Mouse (Mus musculus) hindbrain, embryonic 15.5 days (tissue): ENCODE measurements at regions not wholly inside any gene's neighbourhood (a gene's known extent, or its start where the extent isn't known, plus 50 kb on each side); places are given as distances from the start of the nearest gene placed in this dataset.

Source experiments
- ATAC-seq: fragments of 200-750 bp; cut with Nextera tagmentation; 2 replicates; pipeline ENCODE4 v1.8.0; 2017; ENCODE audit warnings: low read depth, moderate number of reproducible peaks, moderate TSS enrichment; ENCODE audit not compliant: low FRiP score
- H3K27ac ChIP-seq: fragments of 300-500 bp; sonication (generic); replicated peaks from 2 replicates; pipeline ENCODE4 v1.5.1; 2015; ENCODE audit warnings: mild to moderate bottlenecking, inconsistent platforms
- H3K27me3 ChIP-seq: fragments of 300-500 bp; sonication (generic); 2 replicates; pipeline ENCODE4 v1.6.1; 2015; ENCODE audit warnings: control low read depth, inconsistent platforms
- H3K36me3 ChIP-seq: fragments of 300-500 bp; sonication (generic); 2 replicates; pipeline ENCODE4 v1.6.1; 2015; ENCODE audit warnings: control low read depth, inconsistent platforms
- H3K4me1 ChIP-seq: fragments of 300-500 bp; sonication (generic); replicated peaks from 2 replicates; pipeline ENCODE4 v1.6.1; 2015; ENCODE audit warnings: control low read depth, inconsistent platforms
- H3K4me2 ChIP-seq: fragments of 300-500 bp; sonication (generic); 2 replicates; pipeline ENCODE4 v1.6.1; 2015; ENCODE audit warnings: moderate library complexity, mild to moderate bottlenecking, inconsistent platforms
- H3K4me3 ChIP-seq: fragments of 300-500 bp; sonication (generic); 2 replicates; pipeline ENCODE4 v1.5.1; 2015; ENCODE audit warnings: mild to moderate bottlenecking, inconsistent platforms
- H3K9ac ChIP-seq: fragments of 300-500 bp; sonication (generic); 2 replicates; pipeline ENCODE4 v1.6.1; 2015; ENCODE audit warnings: inconsistent platforms
- H3K9me3 ChIP-seq: fragments of 300-500 bp; sonication (generic); 2 replicates; pipeline ENCODE4 v1.6.1; 2016; ENCODE audit warnings: control low read depth, inconsistent platforms
- WGBS: fragments of 180-500 bp; shearing (Covaris S2); methylation state at CpG from one replicate; pipeline ENCODE4 v1.1.7; 2015; 5-methylcytosine and 5-hydroxymethylcytosine counted together

DNA sequence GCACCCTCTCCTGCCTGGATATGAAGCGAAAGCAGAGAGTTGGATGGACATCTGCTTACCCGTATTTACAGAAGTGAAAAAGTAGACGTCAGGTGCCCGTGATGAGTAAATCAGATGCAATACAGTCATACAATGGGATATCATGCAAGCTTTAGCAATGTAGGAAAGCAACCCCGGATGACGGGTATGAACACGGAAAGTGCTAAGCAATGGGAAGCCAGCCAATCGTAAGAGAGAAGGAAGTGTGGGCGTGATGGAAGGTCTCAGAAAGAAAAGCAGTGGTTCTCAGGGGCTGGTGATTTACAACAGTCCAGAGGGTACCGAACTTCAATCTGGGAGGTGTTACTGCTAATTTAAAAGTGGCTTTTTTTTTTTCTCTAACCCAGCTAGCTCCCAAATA lies 89.9 kb upstream of the Arid2 start:
- no peaks in the 10 kb centered on the region for H3K9me3 ChIP-seq
- H3K4me3 ChIP-seq, result no peak overlapping the region
- no peak overlapping the region for H3K9ac ChIP-seq
- no peaks in the 10 kb centered on the region for H3K36me3 ChIP-seq
- no peak overlapping the region for H3K4me2 ChIP-seq
- no peaks in the 10 kb centered on the region for H3K4me1 ChIP-seq
- H3K27ac ChIP-seq, result no peak overlapping the region
- no peak for ATAC-seq
- no peaks in the 10 kb centered on the region for H3K27me3 ChIP-seq
- WGBS, result 81% methylated on average over 10 of the region's 10 CpGs

DNA sequence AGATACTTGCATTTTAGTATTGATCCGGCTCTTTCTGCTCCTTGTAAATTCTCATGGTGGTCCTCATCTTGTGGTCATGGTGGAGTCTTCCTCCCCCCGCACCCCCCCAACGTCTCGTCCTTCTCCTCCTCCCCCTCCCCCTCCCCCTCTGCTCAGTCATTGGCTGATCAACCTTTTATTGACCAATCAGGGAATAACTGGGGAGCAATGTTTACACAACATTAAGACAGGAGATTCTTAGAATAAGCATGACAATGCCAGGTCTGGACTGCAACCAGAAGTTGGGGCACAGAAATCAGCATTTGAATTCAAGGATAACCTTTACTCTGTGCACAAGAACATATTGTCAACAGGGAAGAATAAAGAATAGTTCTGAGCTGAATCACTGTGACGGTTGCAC lies 89.4 kb upstream of the Arid2 start:
- Histone ChIP-seq H3K27ac (no peak overlapping the region), H3K4me3 (no peak overlapping the region), H3K27me3 (no peaks in the 10 kb centered on the region), H3K36me3 (no peaks in the 10 kb centered on the region), H3K4me1 (no peaks in the 10 kb centered on the region), H3K9me3 (no peaks in the 10 kb centered on the region), H3K9ac (no peak overlapping the region), H3K4me2 (no peak overlapping the region)
- ATAC-seq, result no peak
- WGBS, result 47% methylated on average over 5 of the region's 5 CpGs

DNA sequence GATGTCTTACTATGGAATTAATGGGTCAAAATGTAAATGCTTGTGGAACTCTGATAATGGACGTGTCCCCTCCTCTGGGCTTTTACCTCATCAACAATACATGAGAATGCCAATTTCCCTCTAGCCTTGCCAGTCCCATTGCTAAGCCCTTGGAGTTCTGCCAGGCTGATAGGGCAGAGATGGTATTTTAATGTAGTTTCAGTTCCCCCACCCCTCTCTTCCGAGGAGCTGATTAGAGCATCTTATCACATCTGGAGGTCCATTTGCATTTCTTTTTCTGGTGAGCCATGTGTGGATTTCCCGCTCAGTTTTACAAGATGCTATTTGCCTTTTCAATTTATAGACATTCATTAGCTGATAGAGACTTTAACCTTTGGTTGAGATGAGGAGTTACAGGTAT lies 86.0 kb upstream of the Arid2 start:
- Histone ChIP-seq H3K9ac (no peak overlapping the region), H3K9me3 (0 out of 2 replicates have a peak, but pooled peaks cover 5% of the 10 kb centered on the region), H3K36me3 (no peaks in the 10 kb centered on the region), H3K27ac (no peak overlapping the region), H3K27me3 (no peaks in the 10 kb centered on the region), H3K4me3 (no peak overlapping the region), H3K4me2 (no peak overlapping the region), H3K4me1 (no peaks in the 10 kb centered on the region)
- no peak for ATAC-seq
- WGBS, result 39% methylated on average over 3 of the region's 3 CpGs

DNA sequence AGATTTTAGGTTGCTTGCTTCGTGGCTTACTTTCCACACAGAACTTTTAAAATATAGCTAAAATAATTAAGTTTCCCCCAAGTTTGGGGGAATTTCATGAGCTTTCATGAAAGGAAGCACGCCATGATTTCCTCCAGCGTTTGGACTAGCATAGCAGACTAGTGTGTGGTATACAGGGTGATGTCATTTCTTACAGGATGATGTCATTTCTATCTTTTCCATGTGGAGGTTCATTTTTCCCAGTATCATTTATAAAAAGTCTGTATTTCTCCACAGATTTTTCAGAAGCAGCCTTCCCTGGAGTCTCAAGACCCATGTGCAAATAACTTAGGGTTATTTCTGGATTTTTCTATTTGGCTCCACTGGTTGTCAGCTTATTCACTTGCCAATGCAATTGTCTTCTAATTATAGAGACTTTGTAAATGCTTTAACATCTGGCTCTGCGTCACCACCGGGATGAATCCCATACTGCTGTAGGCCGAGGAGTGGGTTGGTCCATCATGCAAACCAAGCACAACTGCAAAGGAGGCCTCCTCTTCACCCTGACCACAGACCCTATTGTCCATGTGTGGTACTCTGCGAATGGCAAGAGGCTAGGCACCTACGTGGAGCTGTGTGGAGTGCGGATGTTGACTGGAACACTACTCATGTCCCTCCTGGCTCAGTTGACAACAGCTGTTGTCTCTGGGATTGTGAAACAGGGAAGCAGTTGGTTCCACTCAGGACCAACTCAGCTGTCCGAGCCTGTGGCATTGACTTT lies 85.4 kb upstream of the Arid2 start:
- Histone ChIP-seq H3K4me1 (no peaks in the 10 kb centered on the region), H3K9me3 (0 out of 2 replicates have a peak, but pooled peaks cover 5% of the 10 kb centered on the region), H3K9ac (no peak overlapping the region), H3K27ac (no peak overlapping the region), H3K27me3 (no peaks in the 10 kb centered on the region), H3K4me3 (no peak overlapping the region), H3K36me3 (no peaks in the 10 kb centered on the region), H3K4me2 (no peak overlapping the region)
- WGBS, result 91% methylated on average over 10 of the region's 10 CpGs
- no peak for ATAC-seq

DNA sequence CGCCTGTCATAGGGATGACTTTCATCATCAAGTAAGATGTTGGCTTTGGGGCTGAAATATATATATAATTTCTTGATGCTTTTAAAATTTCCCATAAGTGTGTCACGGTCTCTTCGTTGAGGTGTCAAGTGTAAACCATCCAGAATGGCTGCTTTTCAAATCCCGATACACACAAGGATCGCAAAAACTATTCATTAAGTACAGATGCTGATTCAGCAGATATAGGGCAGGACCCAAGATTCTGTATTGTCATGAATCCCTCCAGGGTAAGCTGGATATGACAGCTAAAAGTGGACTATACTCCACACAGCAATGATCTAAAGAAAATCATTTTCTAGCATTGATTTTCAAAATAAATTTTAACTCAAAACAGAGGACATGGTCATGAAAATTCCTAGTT lies 83.1 kb upstream of the Arid2 start:
- 94% methylated on average over 5 of the region's 5 CpGs for WGBS
- ATAC-seq, result no peak

DNA sequence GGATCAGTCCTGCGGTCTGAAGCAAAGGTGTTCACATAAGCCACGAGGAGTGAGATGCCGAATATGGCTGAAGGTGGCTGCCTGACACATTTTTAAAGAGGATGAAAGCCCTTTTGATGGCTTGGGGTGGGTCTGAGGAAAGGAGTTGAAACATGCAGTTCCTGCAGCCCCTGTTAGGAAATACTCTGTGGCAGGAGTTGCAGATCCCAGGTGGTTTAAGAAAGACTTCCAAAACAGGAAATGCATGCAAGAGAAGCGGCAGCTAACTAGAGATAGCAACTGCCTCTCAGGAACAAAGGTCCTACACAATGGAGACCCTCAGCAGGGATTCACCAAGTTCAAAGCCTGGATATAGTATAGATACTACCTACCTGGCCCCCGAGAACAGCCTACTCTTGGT lies 82.7 kb upstream of the Arid2 start:
- H3K27ac ChIP-seq, result no peak overlapping the region
- H3K4me2 ChIP-seq, result no peak overlapping the region
- H3K27me3 ChIP-seq, result no peaks in the 10 kb centered on the region
- no peak for ATAC-seq
- H3K9ac ChIP-seq, result no peak overlapping the region
- WGBS, result 82% methylated on average over 5 of the region's 5 CpGs
- no peak overlapping the region for H3K4me3 ChIP-seq
- H3K36me3 ChIP-seq, result no peaks in the 10 kb centered on the region
- no peaks in the 10 kb centered on the region for H3K4me1 ChIP-seq
- 0 out of 2 replicates have a peak, but pooled peaks cover 5% of the 10 kb centered on the region for H3K9me3 ChIP-seq

More for the DNA sequence above, 83.1 kb upstream of the Arid2 start:
- no peaks in the 10 kb centered on the region for H3K27me3 ChIP-seq
- H3K9me3 ChIP-seq, result 0 out of 2 replicates have a peak, but pooled peaks cover 5% of the 10 kb centered on the region
- H3K4me1 ChIP-seq, result no peaks in the 10 kb centered on the region
- no peak overlapping the region for H3K4me2 ChIP-seq
- no peaks in the 10 kb centered on the region for H3K36me3 ChIP-seq
- H3K27ac ChIP-seq, result no peak overlapping the region
- H3K9ac ChIP-seq, result no peak overlapping the region
- no peak overlapping the region for H3K4me3 ChIP-seq

DNA sequence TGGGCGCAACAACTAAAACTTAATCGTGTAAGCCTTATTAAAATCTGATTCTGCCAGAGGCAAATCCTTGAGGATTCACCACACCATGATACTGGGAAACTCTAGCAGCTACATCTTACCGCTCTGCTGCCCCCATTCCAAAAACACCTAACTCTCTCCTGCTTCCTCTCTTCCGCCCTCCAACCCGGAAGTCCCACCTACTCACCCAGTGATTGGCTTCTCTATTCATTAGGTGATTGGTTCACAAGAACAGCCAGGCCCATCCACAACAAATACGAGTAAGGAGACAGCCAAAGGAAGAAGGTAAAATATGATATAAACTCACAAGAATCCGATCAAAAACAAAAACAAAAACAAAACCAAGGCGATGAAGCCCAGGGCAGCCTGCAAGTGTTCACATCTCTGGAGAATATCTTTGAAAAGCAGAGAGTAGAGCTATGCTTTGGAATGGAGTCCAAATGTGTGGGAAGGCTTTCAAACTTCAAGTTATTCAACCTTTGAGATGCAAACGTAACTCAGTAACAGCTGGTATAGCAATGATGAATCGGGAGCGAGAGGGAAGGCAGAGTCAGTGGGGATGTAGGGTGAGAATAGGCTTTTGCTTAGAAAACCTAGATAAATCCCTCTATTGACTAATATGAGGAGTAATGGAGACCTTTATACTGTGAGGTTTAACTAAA lies 76.5 kb upstream of the Arid2 start:
- Histone ChIP-seq H3K4me2 (no peak overlapping the region), H3K4me3 (no peak overlapping the region), H3K9me3 (no peaks in the 10 kb centered on the region), H3K27me3 (no peaks in the 10 kb centered on the region), H3K9ac (no peak overlapping the region), H3K27ac (no peak overlapping the region), H3K36me3 (no peaks in the 10 kb centered on the region), H3K4me1 (no peaks in the 10 kb centered on the region)
- ATAC-seq, result no peak
- WGBS, result 82% methylated on average over 11 of the region's 11 CpGs

DNA sequence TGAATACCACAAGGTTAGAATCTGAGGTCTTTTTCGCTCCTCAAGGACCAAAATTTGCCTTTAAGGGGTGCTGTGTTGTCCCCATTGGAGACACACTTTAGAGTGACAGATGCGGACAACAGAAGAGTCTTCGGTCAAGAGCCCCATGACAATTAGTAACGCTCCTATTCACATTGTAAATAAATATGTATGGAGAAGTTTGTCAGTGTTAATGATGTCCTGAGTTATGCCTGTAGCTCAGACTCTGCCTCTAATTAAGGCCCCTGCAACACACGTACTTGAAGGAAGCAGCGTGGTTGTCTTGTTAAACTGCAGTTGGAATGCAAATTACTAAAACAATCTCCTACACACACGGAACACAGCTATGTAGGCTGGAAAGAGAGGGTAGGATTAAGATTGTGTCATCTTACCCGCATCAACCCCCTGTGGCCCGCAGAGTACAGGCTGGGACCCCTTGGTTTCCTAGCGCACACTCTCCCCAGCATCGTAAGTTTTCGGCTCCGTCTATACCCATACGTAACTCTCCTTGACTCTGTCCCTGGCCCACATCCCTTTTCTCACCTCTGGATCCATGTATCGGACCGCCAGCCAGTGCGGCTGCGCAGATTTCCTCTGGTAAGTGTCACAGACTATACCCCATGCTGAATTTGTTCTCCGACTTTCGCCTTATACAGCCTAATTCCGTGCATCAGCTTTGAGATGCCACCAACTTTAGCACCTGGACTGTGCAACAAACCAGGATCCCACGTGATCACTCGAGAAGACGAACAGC lies 73.6 kb upstream of the Arid2 start:
- no peaks in the 10 kb centered on the region for H3K4me1 ChIP-seq
- no peak overlapping the region for H3K4me3 ChIP-seq
- no peaks in the 10 kb centered on the region; the same call in 1 of the 2 replicates for H3K9me3 ChIP-seq
- no peak overlapping the region for H3K27ac ChIP-seq
- H3K27me3 ChIP-seq, result no peaks in the 10 kb centered on the region
- H3K9ac ChIP-seq, result no peak overlapping the region
- no peaks in the 10 kb centered on the region for H3K36me3 ChIP-seq
- H3K4me2 ChIP-seq, result no peak overlapping the region
- no peak for ATAC-seq
- 74% methylated on average over 24 of the region's 24 CpGs for WGBS

DNA sequence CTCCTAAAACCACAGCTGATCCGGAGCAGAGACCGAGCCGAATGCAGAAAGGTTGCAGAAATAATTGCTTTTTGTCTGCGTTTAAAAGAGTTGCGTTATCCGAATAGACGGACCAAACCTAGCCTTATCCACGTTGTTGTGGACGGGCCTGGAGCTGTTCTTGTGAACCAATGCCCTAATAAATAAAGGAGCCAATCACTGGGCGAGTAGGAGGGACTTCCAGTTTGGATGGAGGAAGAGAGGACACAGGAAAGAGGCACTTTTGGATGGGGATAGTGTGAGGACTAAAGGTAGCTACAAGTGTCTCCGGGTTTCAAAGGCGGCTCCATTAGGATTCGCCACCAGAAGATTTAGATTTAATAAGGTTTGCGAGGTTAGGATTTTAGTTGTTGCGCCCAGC lies 69.4 kb upstream of the Arid2 start:
- Histone ChIP-seq H3K4me2 (no peak overlapping the region), H3K36me3 (no peaks in the 10 kb centered on the region), H3K4me3 (no peak overlapping the region), H3K9ac (no peak overlapping the region), H3K4me1 (no peaks in the 10 kb centered on the region), H3K9me3 (no peaks in the 10 kb centered on the region; the same call in 1 of the 2 replicates), H3K27ac (no peak overlapping the region), H3K27me3 (no peaks in the 10 kb centered on the region)
- no peak for ATAC-seq
- WGBS, result 95% methylated on average over 15 of the region's 15 CpGs

DNA sequence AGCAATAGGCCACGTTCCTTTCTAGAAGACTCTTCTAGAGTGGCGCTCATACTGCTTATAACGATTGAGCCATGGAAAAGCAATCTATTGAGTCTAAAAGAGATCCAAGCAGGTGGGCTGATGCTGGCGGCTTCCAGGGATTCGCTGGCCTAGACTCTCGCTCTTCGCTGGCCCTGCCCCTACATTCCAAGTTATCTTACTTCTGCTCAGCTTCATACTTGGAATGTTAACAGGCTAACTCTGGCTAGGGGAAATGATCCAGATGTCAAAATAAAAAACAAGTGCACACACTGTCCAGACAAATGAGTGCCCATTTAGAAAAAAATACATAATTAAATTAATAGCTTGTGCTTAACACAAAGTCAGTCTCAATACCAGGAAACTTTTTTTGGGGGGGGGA lies 67.6 kb upstream of the Arid2 start:
- Histone ChIP-seq H3K4me1 (no peaks in the 10 kb centered on the region), H3K27me3 (no peaks in the 10 kb centered on the region), H3K9ac (no peak overlapping the region), H3K9me3 (no peaks in the 10 kb centered on the region; the same call in 1 of the 2 replicates), H3K36me3 (no peaks in the 10 kb centered on the region), H3K4me3 (no peak overlapping the region), H3K27ac (no peak overlapping the region), H3K4me2 (no peak overlapping the region)
- ATAC-seq, result no peak
- 87% methylated on average over 7 of the region's 7 CpGs for WGBS

DNA sequence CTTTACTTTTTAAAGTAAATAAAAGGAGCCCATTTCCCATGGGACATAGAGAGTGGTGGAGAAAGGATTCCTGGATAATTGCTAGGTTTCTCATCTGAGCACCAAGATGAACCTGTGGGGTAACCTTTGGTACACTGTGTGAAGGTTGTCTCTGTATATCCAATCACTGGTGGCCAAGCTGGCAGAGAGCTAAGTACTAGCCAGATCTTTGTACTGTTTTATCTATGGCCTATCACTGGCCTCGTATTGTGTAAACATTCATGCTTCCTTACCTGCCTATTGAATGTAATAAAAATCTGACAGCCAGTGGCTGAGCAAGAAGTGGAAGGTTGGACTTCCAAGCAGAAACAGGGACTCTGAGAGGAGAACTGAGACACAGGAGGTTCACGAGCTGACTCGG lies 55.3 kb upstream of the Arid2 start:
- H3K4me1 ChIP-seq, result no peaks in the 10 kb centered on the region
- H3K27me3 ChIP-seq, result no peaks in the 10 kb centered on the region
- no peaks in the 10 kb centered on the region for H3K36me3 ChIP-seq
- no peak overlapping the region for H3K27ac ChIP-seq
- 93% methylated on average over 3 of the region's 3 CpGs for WGBS
- H3K4me3 ChIP-seq, result no peak overlapping the region
- ATAC-seq, result no peak
- no peaks in the 10 kb centered on the region for H3K9me3 ChIP-seq
- no peak overlapping the region for H3K9ac ChIP-seq
- no peak overlapping the region for H3K4me2 ChIP-seq

DNA sequence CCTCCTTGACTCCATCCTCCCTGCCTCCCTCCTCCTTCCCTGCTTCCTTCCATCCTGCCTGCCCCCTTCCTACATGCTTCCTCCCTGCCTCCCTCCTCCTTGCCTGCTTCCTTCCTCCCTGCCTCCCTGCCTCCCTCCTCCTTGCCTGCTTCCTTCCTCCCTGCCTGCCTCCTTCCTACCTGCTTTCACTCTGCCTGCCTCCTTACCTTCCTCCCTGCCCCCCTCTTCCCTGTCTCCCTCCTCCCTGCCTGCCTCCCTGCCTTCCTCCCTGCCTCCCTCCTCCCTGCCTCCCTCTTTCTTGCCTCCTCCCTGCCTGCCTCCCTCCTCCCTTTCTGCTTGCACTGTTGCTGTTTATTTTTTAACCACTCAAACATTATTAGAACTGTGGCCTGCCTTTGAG lies 54.2 kb upstream of the Arid2 start:
- no peaks in the 10 kb centered on the region for H3K4me1 ChIP-seq
- H3K27ac ChIP-seq, result no peak overlapping the region
- no peak for ATAC-seq
- no peaks in the 10 kb centered on the region for H3K36me3 ChIP-seq
- no peak overlapping the region for H3K4me2 ChIP-seq
- H3K4me3 ChIP-seq, result no peak overlapping the region
- no peak overlapping the region for H3K9ac ChIP-seq
- H3K27me3 ChIP-seq, result no peaks in the 10 kb centered on the region
- H3K9me3 ChIP-seq, result no peaks in the 10 kb centered on the region
